ENCODE assay signal across 13 mouse cellular contexts in genomic region chr11:32339131-32339531, GRCm38 (mm10). TPM values are rescaled to one million over a fixed set of nuclear protein-coding genes. Genes with fewer than 3 reads are reported as not detected.
DNase-seq lines count a peak whose midpoint lies in the region; ATAC-seq and TF ChIP-seq lines count a peak whose summit lies in the region.
"Had no signal": no experiment of that assay in that cellular context is flagged by ENCODE, and none has a peak within 500 bp of the region (broad histone marks: within the 10 kb centered on the region; RNA-seq: fewer than 3 reads in every experiment).

No protein-coding gene starts in this region.

- no peak overlapping the region for H3K27ac ChIP-seq in stomach, embryonic 16.5 days (ENCODE audit: low read length)
- no peak overlapping the region for H3K27ac ChIP-seq in stomach, postnatal 0 days (replicated peaks)
- H3K27ac ChIP-seq: limb, embryonic 12.5 days; midbrain, embryonic 12.5 days had no signal

- peaks cover 13% of the 10 kb centered on the region; the same call in 1 of the 2 replicates for H3K4me1 ChIP-seq in stomach, embryonic 16.5 days (ENCODE audit: control insufficient read depth, insufficient read depth, low read length)
- no peaks in the 10 kb centered on the region for H3K4me1 ChIP-seq in stomach, postnatal 0 days (replicated peaks; ENCODE audit: control insufficient read depth, insufficient read depth)
- H3K4me1 ChIP-seq: midbrain, embryonic 12.5 days had no signal

- H3K9me3 ChIP-seq in stomach, embryonic 16.5 days (replicated peaks; ENCODE audit: control insufficient read depth, low read length): no peaks in the 10 kb centered on the region; the same call in 1 of the 2 replicates
- H3K9me3 ChIP-seq in stomach, postnatal 0 days (ENCODE audit: control insufficient read depth, low read length): no peaks in the 10 kb centered on the region
- H3K9me3 ChIP-seq: midbrain, embryonic 12.5 days had no signal

- TF ChIP-seq EP300 in stomach, postnatal 0 days (optimal IDR thresholded peaks at IDR 0.05): no peak

- DNase-seq in adrenal gland, adult 2 months: peak; percentile 68
- no peak for DNase-seq in adrenal gland, adult 18-20 months (ENCODE audit: low spot score in 2 of 2)
- no peak for DNase-seq in stomach, postnatal 0 days (ENCODE audit: low spot score)
- DNase-seq in kidney, postnatal 25 days: peak; percentile 57 to 80
- DNase-seq in frontal cortex, postnatal 10 days (ENCODE audit: low spot score in 2 of 2): no peak
- DNase-seq in layer of hippocampus, postnatal 10 days (ENCODE audit: low spot score in 2 of 2): no peak
- DNase-seq: cerebellum, adult 9-10 months had no signal

- H3K4me3 ChIP-seq in stomach, embryonic 16.5 days (replicated peaks; ENCODE audit: low read length): no peak overlapping the region
- no peak overlapping the region for H3K4me3 ChIP-seq in stomach, postnatal 0 days (ENCODE audit: low read depth, low read length)
- H3K4me3 ChIP-seq: limb, embryonic 12.5 days; midbrain, embryonic 12.5 days had no signal

- H3K4me2 ChIP-seq in stomach, embryonic 16.5 days (ENCODE audit: low read depth, low read length): no peak overlapping the region
- no peak overlapping the region for H3K4me2 ChIP-seq in stomach, postnatal 0 days (replicated peaks; ENCODE audit: low read depth)
- H3K4me2 ChIP-seq: limb, embryonic 12.5 days; midbrain, embryonic 12.5 days had no signal

- peak; percentile 26 for ATAC-seq in stomach, embryonic 16.5 days (ENCODE audit: insufficient read depth, low FRiP score)
- no peak for ATAC-seq in stomach, postnatal 0 days (ENCODE audit: low FRiP score, low TSS enrichment)
- no peak for ATAC-seq in erythroblast, adult 5-6 weeks (replicated peaks; ENCODE audit: low FRiP score, poor library complexity, severe bottlenecking)

- WGBS in stomach, embryonic 16.5 days: 44% methylated on average over 2 of the region's 2 CpGs
- WGBS in stomach, postnatal 0 days: 49% methylated on average over 2 of the region's 2 CpGs

- H3K9ac ChIP-seq in stomach, embryonic 16.5 days (ENCODE audit: low read length): no peak overlapping the region
- no peak overlapping the region for H3K9ac ChIP-seq in stomach, postnatal 0 days (ENCODE audit: low read length)
- H3K9ac ChIP-seq: limb, embryonic 12.5 days; midbrain, embryonic 12.5 days had no signal

- no peaks in the 10 kb centered on the region for H3K27me3 ChIP-seq in stomach, embryonic 16.5 days (ENCODE audit: control insufficient read depth, insufficient read depth, low read length)
- H3K27me3 ChIP-seq in stomach, postnatal 0 days (ENCODE audit: control insufficient read depth, insufficient read depth, low read length): no peaks in the 10 kb centered on the region
- H3K27me3 ChIP-seq: limb, embryonic 12.5 days; midbrain, embryonic 12.5 days had no signal

- no peak for TF ChIP-seq CTCF in stomach, postnatal 0 days (IDR thresholded peaks at IDR 0.05; ENCODE audit: low read depth)

- H3K36me3 ChIP-seq in stomach, embryonic 16.5 days (ENCODE audit: control insufficient read depth, insufficient read depth, low read length): no peaks in the 10 kb centered on the region
- H3K36me3 ChIP-seq in stomach, postnatal 0 days (ENCODE audit: control insufficient read depth, insufficient read depth, low read length): no peaks in the 10 kb centered on the region
- H3K36me3 ChIP-seq: G1E; limb, embryonic 12.5 days; midbrain, embryonic 12.5 days had no signal

RNA-seq across cellular contexts. Expression of gene Sh3pxd2b, which starts 8.5 kb away (rescaled TPM):
- 1 to 10 TPM; 5.2 to 7.4 TPM for total RNA-seq in adrenal gland, adult 2 months (2021)
- 3.0 and 3.4 TPM in 2 replicates for polyA plus RNA-seq in adrenal gland, adult 2 months (2012; rRNA removed)
- total RNA-seq in adrenal gland, adult 18-20 months (2021): 10 to 100 TPM in 1 of 2 experiments, 1 to 10 TPM in 1; 9.8 to 11.2 TPM
- 21.3 and 21.5 TPM in 2 replicates for polyA plus RNA-seq in stomach, embryonic 16.5 days (2015; fragmentation: Nextera tagmentation; extraction: Ambion mirVana)
- polyA plus RNA-seq in stomach, postnatal 0 days (2015; fragmentation: Nextera tagmentation; extraction: Ambion mirVana): 4.8 and 5.0 TPM in 2 replicates
- 0.42 and 0.96 TPM in 2 replicates for total RNA-seq in erythroblast, adult 5-6 weeks (2015; ENCODE audit: low replicate concordance)
- total RNA-seq in erythroblast, adult 5-6 weeks (2017; ENCODE audit: low replicate concordance): 0.28 and 0.85 TPM in 2 replicates
- total RNA-seq in layer of hippocampus, postnatal 10 days (2021): 10 to 100 TPM; 28.3 to 28.5 TPM
- polyA plus RNA-seq: G1E had no signal

RNA-seq across cellular contexts. Expression of gene Hbq1a, which starts 39.3 kb away (rescaled TPM):
- total RNA-seq in adrenal gland, adult 2 months (2021): not detected
- polyA plus RNA-seq in adrenal gland, adult 2 months (2012; rRNA removed): not detected in 2 replicates
- not detected for total RNA-seq in adrenal gland, adult 18-20 months (2021)
- polyA plus RNA-seq in stomach, embryonic 16.5 days (2015; fragmentation: Nextera tagmentation; extraction: Ambion mirVana): 0.62 and 1.2 TPM in 2 replicates
- not detected in 2 replicates for polyA plus RNA-seq in stomach, postnatal 0 days (2015; fragmentation: Nextera tagmentation; extraction: Ambion mirVana)
- total RNA-seq in erythroblast, adult 5-6 weeks (2015; ENCODE audit: low replicate concordance): 28.2 and 42.2 TPM in 2 replicates
- 17.0 and 21.0 TPM in 2 replicates for total RNA-seq in erythroblast, adult 5-6 weeks (2017; ENCODE audit: low replicate concordance)
- 1 to 10 TPM; 1.6 to 2.7 TPM for total RNA-seq in layer of hippocampus, postnatal 10 days (2021)
- total RNA-seq: G1E; heart, postnatal 10 days had no signal
- polyA plus RNA-seq: G1E; limb, embryonic 12.5 days had no signal

RNA-seq across cellular contexts. Expression of gene Hba-a2, which starts 42.8 kb away (rescaled TPM):
- total RNA-seq in adrenal gland, adult 2 months (2021): 1,000 to 10,000 TPM; 1,707 to 1,770 TPM
- polyA plus RNA-seq in adrenal gland, adult 2 months (2012; rRNA removed): 1,248 and 1,571 TPM in 2 replicates
- 1,000 to 10,000 TPM; 1,371 to 4,495 TPM for total RNA-seq in adrenal gland, adult 18-20 months (2021)
- 13,147 and 13,964 TPM in 2 replicates for polyA plus RNA-seq in stomach, embryonic 16.5 days (2015; fragmentation: Nextera tagmentation; extraction: Ambion mirVana)
- 728 and 926 TPM in 2 replicates for polyA plus RNA-seq in stomach, postnatal 0 days (2015; fragmentation: Nextera tagmentation; extraction: Ambion mirVana)
- total RNA-seq in erythroblast, adult 5-6 weeks (2015; ENCODE audit: low replicate concordance): 143,341 and 149,783 TPM in 2 replicates
- 224,706 and 268,423 TPM in 2 replicates for total RNA-seq in erythroblast, adult 5-6 weeks (2017; ENCODE audit: low replicate concordance)
- total RNA-seq in layer of hippocampus, postnatal 10 days (2021): 100 to 1,000 TPM; 562 to 789 TPM

RNA-seq across cellular contexts. Expression of gene Hbq1b, which starts 52.4 kb away (rescaled TPM):
- under 1 TPM in 1 of 2 experiments, not detected in 1; 0.75 TPM for total RNA-seq in adrenal gland, adult 2 months (2021)
- 0.36 TPM in 1 of 2 replicates, not detected in the other for polyA plus RNA-seq in adrenal gland, adult 2 months (2012; rRNA removed)
- total RNA-seq in adrenal gland, adult 18-20 months (2021): not detected
- 3.3 and 5.5 TPM in 2 replicates for polyA plus RNA-seq in stomach, embryonic 16.5 days (2015; fragmentation: Nextera tagmentation; extraction: Ambion mirVana)
- polyA plus RNA-seq in stomach, postnatal 0 days (2015; fragmentation: Nextera tagmentation; extraction: Ambion mirVana): 0.18 TPM in 1 of 2 replicates, not detected in the other
- 294 and 334 TPM in 2 replicates for total RNA-seq in erythroblast, adult 5-6 weeks (2015; ENCODE audit: low replicate concordance)
- 138 and 139 TPM in 2 replicates for total RNA-seq in erythroblast, adult 5-6 weeks (2017; ENCODE audit: low replicate concordance)
- total RNA-seq in layer of hippocampus, postnatal 10 days (2021): 1 to 10 TPM; 2.3 to 4.1 TPM

RNA-seq across cellular contexts. Expression of gene Hba-a1, which starts 55.8 kb away (rescaled TPM):
- total RNA-seq in adrenal gland, adult 2 months (2021): 1,000 to 10,000 TPM; 2,365 to 2,621 TPM
- 1,833 and 2,428 TPM in 2 replicates for polyA plus RNA-seq in adrenal gland, adult 2 months (2012; rRNA removed)
- 1,000 to 10,000 TPM; 1,892 to 5,977 TPM for total RNA-seq in adrenal gland, adult 18-20 months (2021)
- polyA plus RNA-seq in stomach, embryonic 16.5 days (2015; fragmentation: Nextera tagmentation; extraction: Ambion mirVana): 5,545 and 5,672 TPM in 2 replicates
- polyA plus RNA-seq in stomach, postnatal 0 days (2015; fragmentation: Nextera tagmentation; extraction: Ambion mirVana): 317 and 411 TPM in 2 replicates
- total RNA-seq in erythroblast, adult 5-6 weeks (2015; ENCODE audit: low replicate concordance): 59,368 and 63,767 TPM in 2 replicates
- total RNA-seq in erythroblast, adult 5-6 weeks (2017; ENCODE audit: low replicate concordance): 14,861 and 24,674 TPM in 2 replicates
- 100 to 1,000 TPM; 667 to 733 TPM for total RNA-seq in layer of hippocampus, postnatal 10 days (2021)

Comparison
In these comparisons a context has a peak if more than half of its experiments do, and no peak if none do; other contexts are left out.
1. DNase-seq: peak in adrenal gland, adult 2 months (single experiment) and kidney, postnatal 25 days (2 of 2); none in adrenal gland, adult 18-20 months (0 of 2), stomach, postnatal 0 days (single experiment), frontal cortex, postnatal 10 days (0 of 2) and layer of hippocampus, postnatal 10 days (0 of 2).
2. RNA of gene Hbq1a, which starts 39.3 kb away (total RNA-seq): 17.0 to 42.2 TPM in erythroblast, adult 5-6 weeks; 1.6 to 2.7 TPM in layer of hippocampus, postnatal 10 days, not detected in adrenal gland, adult 18-20 months and not detected in adrenal gland, adult 2 months; every median in the first group is over 4 times any median in the second.
3. RNA of gene Hba-a2, which starts 42.8 kb away (total RNA-seq): 143,341 to 268,423 TPM in erythroblast, adult 5-6 weeks; 1,371 to 4,495 TPM in adrenal gland, adult 18-20 months, 1,707 to 1,770 TPM in adrenal gland, adult 2 months and 562 to 789 TPM in layer of hippocampus, postnatal 10 days; every median in the first group is over 10 times any median in the second.